Mouse (Mus musculus): ENCODE data around the gene Myo15b. TPM values are rescaled to one million over a fixed set of nuclear protein-coding genes. Genes with fewer than 3 reads are reported as not detected.
A peak's percentile ranks its signal among the peaks of the same experiment; 100 is the strongest.

Myo15b gene
- polyA plus RNA-seq, 1 experiment from 2014 or later, result 95.2 TPM

GRCm38 (mm10) chr11:115881002-115881401, 22.8 kb downstream of the Myo15b start:
- ATAC-seq, result no peak
- Histone ChIP-seq H3K4me2 (replicated peaks) (no peak overlapping the region), H3K9ac (no peak overlapping the region), H3K36me3 (peaks cover 8% of the 10 kb centered on the region; the same call in 1 of the 2 replicates), H3K27me3 (replicated peaks) (no peaks in the 10 kb centered on the region), H3K27ac (no peak overlapping the region), H3K4me1 (replicated peaks) (peaks cover 20% of the 10 kb centered on the region), H3K4me3 (replicated peaks) (no peak overlapping the region), H3K9me3 (no peaks in the 10 kb centered on the region)
- WGBS, result 25% methylated on average over 5 of the region's 5 CpGs

DNA sequence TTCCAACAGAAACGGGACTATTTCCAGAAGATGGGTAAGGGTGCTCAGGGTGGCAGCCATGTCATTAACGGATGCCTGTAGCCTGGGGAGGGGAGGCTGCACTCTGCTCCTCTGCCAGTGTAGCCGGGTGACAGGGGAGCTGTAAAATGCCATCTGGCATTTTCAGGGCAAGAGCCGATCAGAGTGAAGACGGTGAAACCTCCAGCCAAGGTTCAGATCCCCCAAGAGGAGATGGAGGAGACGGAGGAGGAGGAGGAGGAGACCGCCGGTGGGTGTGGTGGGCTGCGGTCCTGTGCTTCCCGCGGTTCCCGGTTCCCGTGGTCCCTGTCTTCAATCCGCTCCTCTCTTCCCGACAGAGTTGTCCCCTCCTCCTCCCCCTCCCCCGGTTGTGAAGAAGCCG, 25.0 kb downstream of the Myo15b start:
- no peak for ATAC-seq
- WGBS, result 31% methylated on average over 17 of the region's 17 CpGs
- H3K4me1 ChIP-seq (replicated peaks), result peaks cover 16% of the 10 kb centered on the region
- H3K4me2 ChIP-seq (replicated peaks), result peak overlapping the region; percentile 26; the same call in 1 of the 2 replicates
- H3K9ac ChIP-seq, result peak overlapping the region; percentile 10; the same call in 1 of the 2 replicates
- H3K27ac ChIP-seq, result no peak overlapping the region
- peaks cover 14% of the 10 kb centered on the region; the same call in 1 of the 2 replicates for H3K36me3 ChIP-seq
- H3K27me3 ChIP-seq (replicated peaks), result no peaks in the 10 kb centered on the region
- H3K9me3 ChIP-seq, result no peaks in the 10 kb centered on the region
- no peak overlapping the region for H3K4me3 ChIP-seq (replicated peaks)

- Histone ChIP-seq H3K4me3 (replicated peaks) (no peak overlapping the region), H3K9me3 (no peaks in the 10 kb centered on the region), H3K4me2 (replicated peaks) (no peak overlapping the region), H3K27ac (no peak overlapping the region), H3K9ac (no peak overlapping the region), H3K36me3 (peaks cover 14% of the 10 kb centered on the region; the same call in 1 of the 2 replicates), H3K27me3 (replicated peaks) (no peaks in the 10 kb centered on the region), H3K4me1 (replicated peaks) (peaks cover 16% of the 10 kb centered on the region)
- ATAC-seq, result peak; percentile 77
- WGBS, result 77% methylated on average over 3 of the region's 3 CpGs
These were observed 26.2 kb downstream of the Myo15b start for GRCm38 (mm10) chr11:115884361-115884760.

DNA sequence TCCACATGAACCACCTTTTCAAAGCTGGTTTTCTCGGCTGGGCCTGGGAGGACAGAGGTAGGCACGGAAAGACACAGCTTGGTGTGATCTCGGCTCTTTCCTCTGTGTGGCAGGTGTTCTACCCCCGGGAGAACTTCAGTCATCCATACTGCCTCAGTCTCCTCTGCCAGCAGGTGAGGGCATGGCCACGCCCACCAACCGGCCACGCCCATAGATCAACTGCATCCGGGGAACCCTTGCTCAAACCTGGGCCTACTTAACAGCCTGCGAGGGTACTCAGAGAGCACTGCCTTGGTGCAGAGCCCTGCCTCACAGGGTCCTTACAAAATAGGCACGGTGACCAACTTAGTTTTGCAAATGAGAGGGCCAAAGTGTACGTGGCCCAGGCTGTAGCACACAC, 27.1 kb downstream of the Myo15b start:
- Histone ChIP-seq H3K9me3 (no peaks in the 10 kb centered on the region), H3K4me1 (replicated peaks) (peaks cover 9% of the 10 kb centered on the region), H3K4me2 (replicated peaks) (no peak overlapping the region), H3K27me3 (replicated peaks) (no peaks in the 10 kb centered on the region), H3K4me3 (replicated peaks) (no peak overlapping the region), H3K36me3 (peaks cover 14% of the 10 kb centered on the region; the same call in 1 of the 2 replicates), H3K27ac (no peak overlapping the region), H3K9ac (no peak overlapping the region)
- WGBS, result 69% methylated on average over 11 of the region's 11 CpGs
- ATAC-seq, result no peak

- Histone ChIP-seq H3K9ac (no peak overlapping the region), H3K36me3 (peaks cover 14% of the 10 kb centered on the region; the same call in 1 of the 2 replicates)
- WGBS, result 85% methylated on average over 11 of the region's 11 CpGs
These were observed 28.2 kb downstream of the Myo15b start for GRCm38 (mm10) chr11:115886446-115886845.

GRCm38 (mm10) chr11:115888020-115888419, 29.8 kb downstream of the Myo15b start:
- H3K27ac ChIP-seq, result no peak overlapping the region
- ATAC-seq, result no peak
- peaks cover 11% of the 10 kb centered on the region for H3K36me3 ChIP-seq
- 93% methylated on average over 5 of the region's 5 CpGs for WGBS
- H3K9ac ChIP-seq, result no peak overlapping the region
- peaks cover 9% of the 10 kb centered on the region for H3K4me1 ChIP-seq (replicated peaks)
- H3K27me3 ChIP-seq (replicated peaks), result no peaks in the 10 kb centered on the region
- no peaks in the 10 kb centered on the region for H3K9me3 ChIP-seq
- H3K4me2 ChIP-seq (replicated peaks), result no peak overlapping the region
- no peak overlapping the region for H3K4me3 ChIP-seq (replicated peaks)

More at GRCm38 (mm10) chr11:115886446-115886845, 28.2 kb downstream of the Myo15b start:
- no peak overlapping the region for H3K27ac ChIP-seq
- H3K4me3 ChIP-seq (replicated peaks), result no peak overlapping the region
- peaks cover 9% of the 10 kb centered on the region for H3K4me1 ChIP-seq (replicated peaks)
- no peaks in the 10 kb centered on the region for H3K27me3 ChIP-seq (replicated peaks)
- H3K4me2 ChIP-seq (replicated peaks), result no peak overlapping the region
- no peaks in the 10 kb centered on the region for H3K9me3 ChIP-seq
- no peak for ATAC-seq

DNA sequence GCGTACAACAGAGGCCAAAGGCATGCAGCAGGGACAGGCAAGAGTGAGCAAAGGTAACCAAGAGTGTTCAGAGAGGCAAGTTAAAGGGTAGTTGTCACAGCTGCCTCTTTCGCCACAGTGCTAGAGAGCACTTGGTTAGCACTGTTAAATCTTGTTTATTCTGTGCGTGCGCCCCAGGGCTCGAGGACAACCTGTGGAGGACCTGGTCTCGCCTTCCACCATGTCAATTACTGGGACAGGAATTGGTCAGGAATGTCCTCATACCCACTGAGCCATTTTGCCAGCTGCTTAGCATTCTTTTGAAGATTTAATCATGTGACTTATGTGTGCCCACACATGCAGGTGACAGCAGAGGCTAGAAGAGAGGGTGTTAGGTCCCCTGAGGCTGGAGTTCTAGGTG, 31.0 kb downstream of the Myo15b start:
- Histone ChIP-seq H3K27me3 (replicated peaks) (no peaks in the 10 kb centered on the region), H3K9ac (no peak overlapping the region; the same call in 1 of the 2 replicates), H3K36me3 (peaks cover 11% of the 10 kb centered on the region), H3K4me3 (replicated peaks) (no peak overlapping the region), H3K9me3 (no peaks in the 10 kb centered on the region), H3K27ac (no peak overlapping the region), H3K4me1 (replicated peaks) (peaks cover 2% of the 10 kb centered on the region), H3K4me2 (replicated peaks) (no peak overlapping the region)
- 85% methylated on average over 6 of the region's 6 CpGs for WGBS
- ATAC-seq, result no peak

- H3K36me3 ChIP-seq, result peaks cover 7% of the 10 kb centered on the region
These were observed 34.0 kb downstream of the Myo15b start for GRCm38 (mm10) chr11:115892213-115892612.

GRCm38 (mm10) chr11:115893071-115893470, 34.9 kb downstream of the Myo15b start:
- Histone ChIP-seq H3K9ac (no peak overlapping the region), H3K9me3 (no peaks in the 10 kb centered on the region), H3K36me3 (peaks cover 7% of the 10 kb centered on the region), H3K27ac (no peak overlapping the region), H3K27me3 (replicated peaks) (no peaks in the 10 kb centered on the region), H3K4me2 (replicated peaks) (no peak overlapping the region), H3K4me3 (replicated peaks) (no peak overlapping the region), H3K4me1 (replicated peaks) (no peaks in the 10 kb centered on the region)
- no peak for ATAC-seq
- 88% methylated on average over 9 of the region's 9 CpGs for WGBS

More at GRCm38 (mm10) chr11:115892213-115892612, 34.0 kb downstream of the Myo15b start:
- WGBS, result 65% methylated on average over 6 of the region's 6 CpGs
- no peak overlapping the region for H3K4me3 ChIP-seq (replicated peaks)
- H3K27ac ChIP-seq, result no peak overlapping the region
- no peaks in the 10 kb centered on the region for H3K9me3 ChIP-seq
- ATAC-seq, result no peak
- H3K4me1 ChIP-seq (replicated peaks), result no peaks in the 10 kb centered on the region
- H3K9ac ChIP-seq, result no peak overlapping the region
- no peaks in the 10 kb centered on the region for H3K27me3 ChIP-seq (replicated peaks)
- no peak overlapping the region for H3K4me2 ChIP-seq (replicated peaks)

GRCm38 (mm10) chr11:115894755-115895520, 36.7 kb downstream of the Myo15b start:
- Histone ChIP-seq H3K4me3 (replicated peaks) (no peak overlapping the region), H3K9me3 (no peaks in the 10 kb centered on the region), H3K27me3 (replicated peaks) (no peaks in the 10 kb centered on the region), H3K9ac (no peak overlapping the region), H3K4me2 (replicated peaks) (no peak overlapping the region), H3K27ac (no peak overlapping the region), H3K4me1 (replicated peaks) (peaks cover 4% of the 10 kb centered on the region; the same call in 1 of the 2 replicates), H3K36me3 (peaks cover 7% of the 10 kb centered on the region)
- no peak for ATAC-seq
- WGBS, result 67% methylated on average over 14 of the region's 14 CpGs

DNA sequence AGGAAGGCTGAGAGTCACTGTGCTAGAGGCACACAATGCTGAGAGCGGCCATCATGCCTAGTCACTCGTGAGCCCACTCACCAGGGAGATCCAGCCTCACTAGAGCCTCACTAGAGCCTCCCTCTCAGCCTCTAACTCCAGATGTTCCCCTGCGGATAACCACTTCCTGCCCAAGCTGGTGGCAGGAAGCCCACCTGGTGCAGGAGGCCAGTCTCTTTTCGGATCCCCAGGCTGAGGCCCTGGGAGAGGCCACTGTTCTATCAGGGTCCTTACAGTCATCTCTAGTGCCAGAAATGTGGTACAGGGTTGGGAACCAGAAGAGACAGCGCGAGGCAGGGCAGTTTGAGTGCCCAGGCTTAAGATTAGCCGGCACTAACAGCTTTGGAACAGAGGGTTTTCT, 40.2 kb downstream of the Myo15b start:
- no peaks in the 10 kb centered on the region for H3K27me3 ChIP-seq (replicated peaks)
- no peak for ATAC-seq
- peaks cover 7% of the 10 kb centered on the region; the same call in 1 of the 2 replicates for H3K36me3 ChIP-seq
- H3K4me1 ChIP-seq (replicated peaks), result peaks cover 17% of the 10 kb centered on the region
- H3K27ac ChIP-seq, result no peak overlapping the region
- no peak overlapping the region; the same call in 1 of the 2 replicates for H3K9ac ChIP-seq
- H3K9me3 ChIP-seq, result no peaks in the 10 kb centered on the region
- H3K4me3 ChIP-seq (replicated peaks), result no peak overlapping the region
- no peak overlapping the region for H3K4me2 ChIP-seq (replicated peaks)
- 80% methylated on average over 7 of the region's 7 CpGs for WGBS

GRCm38 (mm10) chr11:115898886-115899285, 40.7 kb downstream of the Myo15b start:
- Histone ChIP-seq H3K4me1 (replicated peaks) (peaks cover 22% of the 10 kb centered on the region), H3K4me2 (replicated peaks) (no peak overlapping the region), H3K4me3 (replicated peaks) (no peak overlapping the region), H3K27me3 (replicated peaks) (no peaks in the 10 kb centered on the region), H3K9ac (no peak overlapping the region), H3K9me3 (no peaks in the 10 kb centered on the region), H3K27ac (no peak overlapping the region), H3K36me3 (peaks cover 7% of the 10 kb centered on the region; the same call in 1 of the 2 replicates)
- 18% methylated on average over 4 of the region's 4 CpGs for WGBS
- ATAC-seq, result no peak
